Mouse (Mus musculus): ENCODE measurements around the gene Fpr-rs4. TPM values are rescaled to one million over a fixed set of nuclear protein-coding genes. Genes with fewer than 3 reads are reported as not detected.
"Not testable (repeated sequence)": the region's sequence is repeated elsewhere in the genome, so short reads cannot be mapped to it uniquely, and the experiment has no call there.

Fpr-rs4 gene
- not detected for total RNA-seq (2022)

- DNase-seq (ENCODE audit: low spot score in 2 of 2), result no peak
Observed at GRCm38 (mm10) chr17:18021433-18021832, at the start of gene Fpr-rs4. Gene Fpr-rs4 (plus strand): TSS chr17:18021733.

- DNase-seq (ENCODE audit: low spot score in 2 of 2), result no peak
Observed at GRCm38 (mm10) chr17:17973443-17973842, 48.1 kb upstream of the Fpr-rs4 start.

GRCm38 (mm10) chr17:17981232-17981631 lies 40.3 kb upstream of the Fpr-rs4 start:
- DNase-seq (ENCODE audit: low spot score in 2 of 2), result not testable (repeated sequence)

GRCm38 (mm10) chr17:18004752-18005151 lies 16.8 kb upstream of the Fpr-rs4 start:
- no peak for DNase-seq (ENCODE audit: low spot score in 2 of 2)

GRCm38 (mm10) chr17:18049124-18049523 lies 27.6 kb downstream of the Fpr-rs4 start, which contains the start of gene Vmn2r124:
Gene Vmn2r124 (plus strand): TSS chr17:18049424.
- DNase-seq (ENCODE audit: low spot score in 2 of 2), result no peak

Other genes starting within 250 kb of the Fpr-rs4 start
- 100 to 1,000 TPM in 3 of 4 experiments, 10 to 100 TPM in 1; 88.5 to 132 (median 119) TPM for gene Spaca6, start 194.6 kb upstream of the Fpr-rs4 start, total RNA-seq (2022)
- gene Has1, start 166.5 kb upstream of the Fpr-rs4 start, total RNA-seq (2022), result under 1 TPM; 0.57 to 0.73 (median 0.60) TPM
- gene Fpr1, start 137.8 kb upstream of the Fpr-rs4 start, total RNA-seq (2022), result not detected
- gene Fpr2, start 133.9 kb upstream of the Fpr-rs4 start, total RNA-seq (2022), result not detected
- not detected for gene Fpr3, start 133.9 kb upstream of the Fpr-rs4 start, total RNA-seq (2022)
- gene Vmn2r124, start 27.7 kb downstream of the Fpr-rs4 start, total RNA-seq (2022), result under 1 TPM in 2 of 4 experiments, not detected in 2; 0.06 to 0.10 TPM
- not detected for gene Vmn2r91, start 63.3 kb downstream of the Fpr-rs4 start, total RNA-seq (2022)
- gene Vmn2r92, start 130.2 kb downstream of the Fpr-rs4 start, total RNA-seq (2022), result not detected

Measured in layer of hippocampus, adult 8-10 months (tissue).